Mouse (Mus musculus): Measurements from ENCODE around the gene Ica1.

The Ica1 gene

DNA sequence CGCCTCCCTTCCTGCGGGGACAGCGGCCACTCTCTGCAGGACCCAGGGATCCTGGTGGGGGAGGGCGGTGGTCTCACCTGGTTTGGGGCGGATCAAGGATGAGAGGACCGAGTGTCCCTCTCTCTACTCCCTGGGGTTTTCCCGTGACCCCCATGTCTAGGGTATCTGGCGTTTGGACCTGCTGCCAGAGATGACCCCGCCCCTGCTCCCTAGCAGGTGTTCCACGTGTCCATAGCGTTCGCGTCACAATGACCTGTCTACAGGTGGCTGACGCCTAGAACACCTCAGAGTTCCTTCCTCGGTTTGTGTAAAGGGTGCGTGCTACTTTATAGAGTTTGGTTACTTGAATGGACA, at the start of gene Ica1:
TSS of gene Ica1 (minus strand) at position 193 of the 354 bp plus-strand sequence.
- no peak for DNase-seq (ENCODE audit: low spot score)

DNA sequence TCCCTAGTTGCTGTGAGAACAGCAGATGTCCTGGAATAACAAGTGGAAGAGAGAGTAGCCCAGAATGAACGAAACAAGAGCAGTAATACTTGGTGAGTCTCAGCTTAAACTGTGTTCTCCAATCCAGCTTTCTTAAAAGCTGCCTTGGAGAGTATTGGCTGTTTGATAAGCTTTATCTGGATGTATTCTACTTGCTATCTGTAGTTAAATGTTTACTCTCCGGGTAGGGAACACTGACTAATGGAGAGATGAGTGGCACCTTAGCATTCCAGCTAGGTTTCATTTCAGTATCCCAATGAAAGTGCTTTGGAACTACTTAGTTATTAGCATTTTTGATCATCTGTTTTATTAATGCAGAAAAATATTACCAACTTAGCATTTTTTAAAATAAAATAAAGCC, 41.6 kb upstream of the Ica1 start:
- DNase-seq (ENCODE audit: low spot score) = no peak

DNA sequence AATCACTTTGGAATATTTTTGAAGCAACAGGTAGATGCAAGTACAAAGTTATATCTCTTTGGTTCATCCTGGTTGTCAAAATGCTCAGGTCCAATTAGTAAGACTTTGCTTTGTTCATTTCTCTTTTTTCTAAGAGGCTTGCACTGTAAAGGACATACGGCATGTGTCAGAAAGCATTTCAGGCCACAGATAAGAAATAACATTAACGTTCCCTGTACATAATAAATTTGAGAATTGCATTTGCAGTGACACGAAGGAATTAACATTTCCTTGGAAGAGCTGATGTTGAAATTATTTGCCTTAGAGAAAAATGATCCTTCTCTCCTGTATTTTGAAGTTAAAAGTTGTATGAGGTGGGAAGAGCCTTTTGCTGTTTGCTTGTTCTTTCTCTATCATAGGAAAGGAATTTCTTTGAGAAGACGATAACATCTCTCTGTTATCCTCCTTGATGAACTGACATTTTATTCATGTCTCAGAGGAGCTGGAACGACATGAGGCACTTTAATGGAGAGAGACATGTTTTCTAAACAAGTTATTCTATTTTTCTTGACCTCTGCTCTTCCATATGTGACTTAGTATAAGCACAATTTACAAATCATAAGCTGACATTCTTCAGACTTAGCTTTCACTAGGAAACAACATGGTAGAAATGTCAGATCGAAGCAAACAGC, 36.2 kb upstream of the Ica1 start:
- no peak for DNase-seq (ENCODE audit: low spot score)

DNA sequence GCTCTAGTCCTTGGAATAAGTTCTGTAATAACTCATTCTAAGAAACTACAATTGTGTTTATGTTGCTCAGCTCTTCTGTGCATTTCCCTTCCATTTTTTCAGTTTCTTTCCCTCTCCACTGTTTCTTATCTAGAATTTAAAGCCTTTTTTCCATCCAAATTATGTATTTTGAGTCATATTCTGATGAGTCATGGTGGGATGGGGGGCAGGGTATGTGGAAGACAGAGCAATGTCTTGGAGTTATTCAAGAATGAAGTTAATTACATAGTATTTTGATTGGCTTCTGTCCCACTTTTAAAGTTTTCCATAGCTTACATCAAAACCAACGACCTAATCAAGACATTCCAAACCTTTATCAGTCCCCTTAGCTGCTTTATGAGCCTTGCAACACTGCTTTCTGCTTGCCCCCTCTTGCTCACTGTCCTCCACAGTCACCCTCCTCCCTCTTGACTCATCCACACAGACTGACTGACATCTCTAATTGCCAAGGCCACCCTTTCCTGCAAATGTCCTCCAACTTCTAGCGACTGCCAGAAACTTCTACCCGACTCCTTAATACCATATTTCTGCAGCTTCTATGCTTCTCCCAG, 24.4 kb upstream of the Ica1 start:
- no peak for DNase-seq (ENCODE audit: low spot score)

DNA sequence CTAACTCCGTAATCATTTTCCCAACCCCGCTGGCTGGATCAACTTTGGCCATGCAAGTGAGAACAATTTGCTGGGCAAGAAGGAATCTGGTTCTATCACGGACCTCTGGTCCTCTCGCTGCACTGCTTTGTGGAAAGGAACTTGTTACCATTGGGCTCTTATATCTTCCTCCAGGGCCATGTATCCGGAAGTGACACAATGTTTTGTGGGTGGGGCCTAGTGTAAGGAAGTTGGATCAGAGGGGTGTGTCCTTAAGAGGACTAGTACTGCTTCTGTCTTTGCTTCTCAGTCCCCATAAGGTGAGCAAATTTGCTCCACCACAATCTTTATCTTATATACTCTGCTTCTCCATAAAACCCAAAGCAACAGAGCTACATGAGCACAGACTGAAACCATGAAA, 14.1 kb upstream of the Ica1 start:
- DNase-seq (ENCODE audit: low spot score) = no peak

DNA sequence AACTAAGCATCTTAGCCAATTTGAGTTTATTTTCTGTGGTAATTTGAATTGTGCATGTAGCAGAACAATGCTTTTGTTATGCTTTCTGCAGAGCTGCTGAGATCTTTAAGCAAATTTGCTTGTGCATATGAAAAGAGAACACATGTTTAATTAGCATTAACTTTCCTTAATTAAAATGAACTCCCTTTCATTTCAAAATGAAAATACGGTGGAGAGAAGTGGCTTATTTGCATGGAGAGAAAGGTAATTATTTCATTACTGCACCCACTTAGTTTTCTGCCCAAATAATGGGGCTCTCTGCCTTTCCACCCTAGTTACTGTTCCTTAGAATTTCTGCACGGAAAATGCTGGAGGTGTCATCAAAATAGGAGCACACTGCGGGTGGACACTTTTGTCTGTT, 13.5 kb upstream of the Ica1 start:
- DNase-seq (ENCODE audit: low spot score) = no peak

DNA sequence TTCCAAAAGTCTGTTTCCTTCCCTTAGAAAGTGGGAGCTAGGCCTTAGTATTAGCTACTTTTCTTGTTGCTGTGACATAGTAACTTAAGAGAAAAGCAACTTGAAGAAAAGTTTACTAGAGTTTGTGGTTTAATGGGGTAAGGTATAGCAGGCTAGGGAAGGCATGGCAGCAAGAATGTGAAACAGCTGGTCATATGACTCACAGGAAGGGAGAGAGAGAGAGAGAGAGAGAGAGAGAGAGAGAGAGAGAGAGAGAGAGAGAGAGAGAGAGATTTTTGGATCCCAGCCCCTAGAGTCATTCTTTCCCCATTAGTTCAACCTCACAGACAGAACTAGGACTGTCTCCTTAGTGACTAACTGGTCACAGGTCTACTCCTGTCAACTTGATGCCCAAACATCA, 2.3 kb upstream of the Ica1 start:
- no peak for DNase-seq (ENCODE audit: low spot score)

DNA sequence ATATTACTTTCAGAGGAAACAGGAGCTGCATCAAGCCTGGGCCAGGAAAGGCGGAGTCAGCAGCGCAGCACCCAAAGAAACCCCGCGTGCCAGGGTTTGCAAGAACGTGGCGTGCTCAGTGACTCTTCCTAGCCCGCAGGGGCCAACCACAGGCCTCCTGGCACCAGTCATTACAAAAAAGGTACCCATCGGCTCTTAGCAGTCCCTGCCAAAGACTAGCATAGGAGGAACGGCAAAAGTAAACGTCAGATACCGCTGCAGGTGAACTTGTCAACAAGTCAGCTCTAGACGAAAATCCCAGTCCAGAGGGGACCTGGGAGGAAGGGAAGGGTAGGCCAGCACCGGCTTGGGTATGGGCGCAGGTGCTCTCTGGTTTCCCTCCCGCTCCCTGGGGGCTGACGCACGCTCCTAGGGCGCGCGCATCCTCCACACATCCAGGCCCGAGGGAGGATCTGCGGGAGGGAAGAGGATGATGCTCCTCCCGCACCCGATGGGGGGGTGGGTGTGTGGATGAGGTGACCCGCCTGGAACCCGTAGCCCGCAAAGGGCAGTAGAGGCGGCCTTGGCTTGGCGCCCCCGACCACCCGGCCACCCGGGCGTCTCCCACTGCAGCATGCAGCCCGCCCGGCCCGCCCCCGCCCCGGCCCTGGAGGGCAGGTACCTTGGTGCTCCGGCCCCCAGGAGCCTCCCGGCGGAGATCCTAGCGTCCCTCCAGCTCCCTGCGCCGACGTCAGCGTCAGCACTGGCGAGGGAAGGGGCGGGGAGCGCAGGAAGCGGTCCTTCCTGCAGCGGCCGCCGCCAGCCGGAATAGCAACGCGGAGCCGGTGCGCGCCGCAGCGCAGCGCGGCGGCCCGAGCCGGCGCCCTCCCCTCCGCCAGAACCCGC, 635 bp downstream of the Ica1 start:
- peak; percentile 65 for DNase-seq (ENCODE audit: low spot score)

DNA sequence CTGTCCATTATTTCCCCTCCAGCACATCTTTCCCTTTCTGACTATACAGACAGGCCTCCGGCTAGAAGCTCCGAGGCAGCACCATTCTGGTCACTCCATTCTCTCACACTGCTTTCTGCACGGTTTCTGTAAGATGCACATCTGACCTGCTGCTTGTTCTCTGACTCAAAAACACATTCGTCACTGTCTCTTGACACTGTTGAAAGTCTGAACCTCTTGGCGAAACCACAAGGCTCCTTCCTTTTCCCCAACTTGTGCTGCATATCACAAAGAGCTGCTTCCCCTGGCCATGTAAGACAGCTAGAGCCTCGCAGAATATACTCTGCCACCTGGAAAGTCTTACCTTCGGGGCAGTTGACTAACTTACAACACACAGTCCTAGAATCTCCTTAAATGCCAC, 6.7 kb downstream of the Ica1 start:
- no peak for DNase-seq (ENCODE audit: low spot score)

DNA sequence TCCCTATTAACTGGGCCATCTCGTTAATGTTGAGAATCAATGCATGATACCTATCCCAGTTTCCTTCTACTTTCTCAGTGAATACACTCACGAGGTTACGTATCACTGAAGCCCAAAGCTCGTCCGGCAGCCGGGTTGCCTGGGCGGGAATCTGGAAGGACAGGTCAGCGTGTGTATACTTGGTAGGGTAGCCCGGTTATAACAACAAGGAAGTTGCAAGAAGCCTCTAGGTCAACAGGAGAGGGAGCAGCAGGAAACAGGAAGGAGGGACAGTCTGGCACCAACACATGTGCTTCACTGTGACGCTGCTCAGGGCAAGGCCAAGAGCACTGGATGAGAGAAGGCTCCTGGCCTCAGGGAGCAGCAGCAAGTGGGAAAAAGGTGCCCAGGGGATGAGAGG, 7.9 kb downstream of the Ica1 start:
- DNase-seq (ENCODE audit: low spot score) = no peak

DNA sequence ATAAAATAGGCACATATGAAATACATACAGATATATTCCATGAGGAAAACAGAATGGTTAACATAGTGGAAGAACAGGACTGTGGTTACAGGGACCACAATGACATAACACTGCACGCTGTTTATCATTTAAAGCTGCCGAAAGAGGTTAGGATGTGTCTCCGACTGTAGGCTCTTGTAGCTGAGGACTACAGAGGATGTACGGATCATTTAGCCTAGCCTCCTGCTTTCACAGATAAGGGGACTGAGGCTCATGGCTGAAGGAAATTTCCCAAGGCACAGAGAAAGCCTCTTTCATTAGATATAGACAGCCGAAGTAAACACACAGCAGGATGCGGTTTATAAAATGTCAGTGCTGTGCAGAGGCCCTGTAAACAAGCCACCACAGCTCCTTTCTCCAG, 8.5 kb downstream of the Ica1 start:
- no peak for DNase-seq (ENCODE audit: low spot score)

DNA sequence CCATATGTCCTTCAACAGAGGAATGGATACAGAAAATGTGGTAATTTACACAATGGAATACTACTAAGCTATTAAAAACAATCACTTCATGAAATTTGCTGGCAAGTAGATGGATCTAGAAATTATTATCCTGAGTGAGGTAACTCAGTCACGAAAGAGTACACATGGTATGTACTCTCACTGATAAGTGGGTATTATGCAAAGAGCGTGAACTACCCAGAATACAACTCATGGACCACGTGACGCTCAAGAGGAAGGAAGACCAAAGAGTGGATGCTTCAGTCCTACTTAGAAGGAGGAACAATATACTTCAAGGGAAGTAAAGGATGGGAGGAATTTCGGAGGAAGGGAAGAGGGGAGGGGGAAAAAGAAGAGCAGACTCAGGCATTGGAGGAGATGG, 11.6 kb downstream of the Ica1 start:
- DNase-seq (ENCODE audit: low spot score) = no peak

DNA sequence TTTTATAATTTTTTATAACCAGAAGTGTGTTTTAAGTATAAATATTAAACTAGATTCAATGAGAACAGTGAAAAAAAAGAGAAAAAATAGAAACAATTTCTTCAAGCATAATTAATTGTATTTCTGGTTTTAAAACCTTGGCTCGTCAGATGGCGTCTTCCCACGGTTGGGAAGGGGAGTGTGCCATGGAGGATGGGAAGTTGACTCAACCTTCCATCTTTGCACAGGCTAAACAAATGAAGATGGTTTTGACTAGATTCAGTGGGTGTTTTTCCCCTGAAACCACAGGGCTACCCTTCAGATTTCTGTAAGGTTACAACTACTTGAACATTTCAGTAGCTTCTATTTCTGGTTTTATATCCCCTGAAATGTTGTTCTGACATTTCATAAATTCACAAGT, 12.5 kb downstream of the Ica1 start:
- no peak for DNase-seq (ENCODE audit: low spot score)

DNA sequence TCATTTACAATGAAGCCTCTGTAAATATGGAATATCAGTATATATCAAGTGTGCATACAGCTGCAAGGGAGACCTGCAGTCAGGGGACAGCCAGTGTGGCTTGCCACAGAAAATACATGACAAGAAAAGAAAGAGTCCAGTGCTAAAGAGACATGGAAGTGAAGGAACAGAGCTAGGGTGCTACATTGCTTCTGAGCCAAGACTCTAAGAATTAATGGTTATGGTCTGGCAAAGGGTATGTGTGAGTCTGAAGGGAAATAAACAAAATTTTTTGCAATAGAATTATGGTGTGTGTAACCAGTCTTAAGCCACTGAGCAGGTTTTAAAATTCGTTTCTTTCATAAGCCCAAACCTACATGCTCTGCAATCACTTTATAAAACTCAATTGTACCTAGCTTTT, 13.2 kb downstream of the Ica1 start:
- no peak for DNase-seq (ENCODE audit: low spot score)

DNA sequence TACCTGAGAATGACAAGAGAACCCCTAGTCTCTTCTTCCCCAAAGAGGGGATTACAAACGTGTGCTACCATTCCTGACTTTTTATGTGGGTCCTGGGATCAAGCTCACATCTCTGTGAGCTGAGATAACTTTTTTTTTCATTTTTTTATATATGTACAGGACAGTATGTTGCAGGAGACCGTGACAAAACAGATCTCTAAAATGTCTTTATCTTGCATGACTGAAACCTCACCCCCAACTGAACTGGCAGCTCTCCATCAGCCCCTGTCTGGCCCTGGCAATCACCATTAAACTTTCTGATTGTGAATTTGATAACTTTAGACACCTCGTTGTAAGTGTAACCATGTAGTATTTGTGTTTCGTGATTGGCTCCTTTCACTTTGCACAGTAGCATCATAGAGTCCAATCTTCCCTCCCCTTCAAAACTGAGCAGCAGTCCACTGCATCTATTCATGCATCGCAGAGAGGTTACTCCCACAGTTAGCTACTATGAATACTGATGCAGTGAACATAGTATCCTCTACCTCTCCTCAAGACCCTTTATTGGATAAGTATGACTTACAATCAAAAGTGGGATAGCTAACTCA, 17.5 kb downstream of the Ica1 start:
- no peak for DNase-seq (ENCODE audit: low spot score)

DNA sequence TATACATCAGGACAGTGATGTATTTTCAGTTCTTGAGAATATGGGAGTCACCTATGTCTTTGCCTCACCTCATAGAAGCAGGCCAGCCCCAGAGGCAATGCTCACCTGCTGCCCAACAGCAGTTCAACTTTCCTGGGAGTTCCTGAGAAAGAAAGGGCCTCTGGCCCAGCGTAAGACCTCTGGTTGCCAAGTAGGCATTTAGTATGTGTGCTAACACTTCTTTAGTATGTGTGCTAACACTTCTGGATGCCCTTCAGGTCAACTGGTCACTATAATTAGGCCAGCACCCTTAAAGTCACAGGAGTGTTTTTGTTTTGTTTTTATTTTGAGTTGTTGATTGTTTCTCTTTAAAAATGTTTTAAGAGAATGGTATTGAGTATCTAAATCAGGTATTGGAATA, 18.4 kb downstream of the Ica1 start:
- no peak for DNase-seq (ENCODE audit: low spot score)

DNA sequence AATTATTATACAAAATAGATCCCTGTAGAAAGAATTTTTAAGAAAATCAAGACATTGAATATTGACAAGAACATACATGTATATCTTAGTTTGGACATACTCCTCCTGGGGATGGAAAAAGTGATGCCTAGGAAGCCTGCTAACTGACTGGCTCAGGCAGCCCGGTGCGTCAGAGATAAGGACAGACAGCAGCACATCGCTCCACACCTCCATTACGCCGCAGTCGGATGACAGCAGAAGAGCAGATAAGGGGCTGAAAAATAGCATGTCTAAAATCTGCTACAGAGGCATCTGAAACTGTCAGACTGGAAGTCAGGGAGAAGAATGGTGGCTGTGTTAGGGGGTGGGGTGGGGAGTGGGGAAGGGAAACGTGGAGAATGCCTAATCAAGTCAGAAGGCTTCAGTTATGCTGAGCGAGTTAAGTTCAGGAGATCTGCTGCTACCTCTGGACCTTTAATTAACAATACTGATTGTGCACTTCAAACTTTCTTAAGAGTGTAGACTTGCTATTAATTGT, 22.5 kb downstream of the Ica1 start:
- no peak for DNase-seq (ENCODE audit: low spot score)

DNA sequence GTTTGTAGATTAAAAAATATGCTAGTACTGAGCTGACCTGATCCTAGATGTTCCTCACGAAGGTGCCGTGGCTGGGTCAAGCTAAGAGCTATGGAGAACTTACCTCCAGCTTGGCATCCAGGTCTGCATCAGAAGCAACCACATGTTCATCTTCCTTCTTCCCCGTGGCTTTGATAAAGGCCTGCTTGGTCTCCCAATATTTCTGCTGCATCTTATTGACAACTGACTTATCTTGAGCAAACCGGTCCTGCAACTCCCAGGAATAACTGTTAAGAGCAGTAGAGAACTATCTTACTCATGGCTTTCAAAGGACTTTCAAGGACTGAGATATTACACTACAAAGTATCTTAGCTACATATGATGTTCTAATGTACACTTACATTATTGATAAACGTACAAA, 23.8 kb downstream of the Ica1 start:
- no peak for DNase-seq (ENCODE audit: low spot score)

DNA sequence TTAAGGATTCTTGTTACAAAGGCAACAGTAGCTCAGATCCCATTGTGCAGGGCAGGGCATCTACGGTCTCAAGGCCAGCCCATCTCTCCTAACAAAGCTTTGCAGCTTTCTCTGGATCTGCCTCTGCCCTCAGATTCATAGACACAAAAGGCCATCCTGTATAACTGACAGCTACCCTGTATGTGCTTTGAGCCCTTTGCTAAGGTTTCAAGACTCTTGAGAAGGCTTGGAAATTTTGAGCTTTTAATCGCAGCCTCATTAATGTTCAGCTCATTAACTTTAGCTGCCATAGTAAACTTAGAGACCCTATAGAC, 24.6 kb downstream of the Ica1 start:
- DNase-seq (ENCODE audit: low spot score) = no peak

DNA sequence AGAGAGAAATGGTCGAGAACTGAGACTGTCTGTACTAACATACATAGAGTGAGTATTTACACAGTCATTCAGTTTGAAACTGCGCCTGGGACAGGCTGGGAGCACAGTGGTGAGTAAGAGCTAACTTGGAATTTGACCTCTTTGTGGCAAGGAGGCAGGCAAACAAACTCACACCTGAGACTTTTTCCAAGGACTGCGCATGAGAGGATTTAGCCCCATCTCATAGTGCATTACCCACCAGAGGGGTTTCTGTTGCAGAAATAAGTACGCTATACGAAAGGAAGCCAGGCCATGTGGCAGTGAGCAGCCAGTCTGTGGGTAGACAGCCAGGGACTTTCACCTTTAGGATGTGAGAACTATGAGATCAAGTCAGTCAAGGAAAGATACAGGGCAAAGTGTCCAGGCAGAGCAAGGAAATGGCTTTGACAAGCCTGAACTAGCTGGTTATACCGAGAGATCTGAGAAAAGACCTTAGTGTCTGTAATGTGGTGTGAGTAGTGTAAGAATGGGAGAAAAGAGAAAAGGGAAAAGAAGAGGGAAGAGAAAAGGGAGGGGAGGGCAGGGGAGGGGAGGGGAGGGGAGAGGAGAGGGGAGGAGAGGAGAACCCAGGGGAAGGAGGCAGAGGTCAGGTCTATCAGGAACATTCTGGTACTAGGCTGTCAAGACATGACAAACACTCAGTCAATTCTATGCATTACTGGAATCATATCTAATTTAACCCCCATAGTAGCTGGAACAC, 25.1 kb downstream of the Ica1 start:
- no peak for DNase-seq (ENCODE audit: low spot score)

DNA sequence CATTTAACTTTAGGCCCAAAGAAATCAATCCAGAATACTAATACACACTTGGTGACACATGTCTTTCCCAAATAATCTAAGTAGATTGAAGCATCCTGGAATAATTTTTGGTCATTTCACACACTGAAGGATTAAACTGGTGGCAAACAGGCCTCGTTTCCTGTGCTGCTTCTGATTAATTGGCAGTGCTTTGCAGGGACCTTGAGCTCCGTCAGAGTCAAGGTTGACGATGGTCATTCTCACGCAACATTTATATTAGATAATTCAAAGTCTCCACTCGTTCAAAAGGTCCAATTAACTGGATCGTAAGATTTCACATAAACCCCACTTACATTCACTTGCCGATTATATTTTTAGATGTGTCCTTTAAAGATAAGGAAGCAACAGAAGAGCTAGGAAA, 33.4 kb downstream of the Ica1 start:
- DNase-seq (ENCODE audit: low spot score) = no peak

DNA sequence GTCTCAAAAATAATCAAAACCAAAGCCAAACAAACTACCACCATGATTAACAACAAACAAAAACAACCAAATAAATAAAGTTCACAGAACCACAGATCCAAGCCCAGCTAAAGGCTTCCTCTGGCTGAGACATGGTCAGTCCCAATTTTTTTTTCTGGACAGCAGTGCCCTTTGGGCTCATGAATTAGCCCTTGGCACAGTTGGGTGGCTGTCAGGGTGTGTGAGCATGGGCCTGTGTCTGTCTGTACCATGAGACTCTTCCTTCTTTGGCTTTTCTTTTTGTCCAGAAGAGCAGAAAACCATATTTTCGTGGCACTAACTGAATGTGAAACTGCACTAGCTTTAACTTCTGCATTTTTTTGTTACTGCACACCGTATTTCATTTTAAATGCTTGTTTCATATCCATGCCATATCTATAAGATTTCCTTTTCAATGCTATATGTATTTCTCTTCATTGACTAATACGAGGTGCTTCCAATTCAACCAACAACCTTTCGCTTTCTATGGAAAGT, 34.0 kb downstream of the Ica1 start:
- DNase-seq (ENCODE audit: low spot score) = no peak
